ENCODE assay signal across 8 mouse cellular contexts in genomic region chr15:27785280-27786001, GRCm38 (mm10).
DNase-seq lines count a peak whose midpoint lies in the region; ATAC-seq and TF ChIP-seq lines count a peak whose summit lies in the region.

No protein-coding gene starts in this region.

- no peak overlapping the region for H3K4me3 ChIP-seq in testis, adult 2 months (ENCODE audit: control insufficient read depth, low read depth, low read length)
- H3K4me3 ChIP-seq in forebrain, embryonic 11.5 days (ENCODE audit: low read depth, low read length), result no peak overlapping the region
- H3K4me3 ChIP-seq in hindbrain, embryonic 16.5 days (ENCODE audit: low read length), result peak overlapping the region; percentile 4
- no peak overlapping the region for H3K4me3 ChIP-seq in liver, adult 2 months (ENCODE audit: insufficient read depth, low read depth, low read length)
- H3K4me3 ChIP-seq in neural tube, embryonic 12.5 days, result no peak overlapping the region

- H3K27me3 ChIP-seq in testis, adult 2 months (ENCODE audit: control insufficient read depth, insufficient read depth, low read length), result no peaks in the 10 kb centered on the region
- H3K27me3 ChIP-seq in forebrain, embryonic 11.5 days (ENCODE audit: control insufficient read depth, insufficient read depth, low read length), result no peaks in the 10 kb centered on the region
- H3K27me3 ChIP-seq in hindbrain, embryonic 16.5 days (replicated peaks; ENCODE audit: control insufficient read depth, insufficient read depth, low read length), result no peaks in the 10 kb centered on the region
- no peaks in the 10 kb centered on the region for H3K27me3 ChIP-seq in liver, adult 2 months (ENCODE audit: control insufficient read depth, insufficient read depth, low read length)
- no peaks in the 10 kb centered on the region for H3K27me3 ChIP-seq in neural tube, embryonic 12.5 days (replicated peaks)

- peak overlapping the region; percentile 33 for H3K27ac ChIP-seq in testis, adult 2 months (ENCODE audit: control insufficient read depth, insufficient read depth, low read depth, low read length)
- peak overlapping the region; percentile 39; the same call in 1 of the 2 replicates for H3K27ac ChIP-seq in forebrain, embryonic 11.5 days (ENCODE audit: low read depth, low read length)
- peak overlapping the region; percentile 74 for H3K27ac ChIP-seq in hindbrain, embryonic 16.5 days (ENCODE audit: low read depth, low read length)
- no peak overlapping the region for H3K27ac ChIP-seq in liver, adult 2 months (replicated peaks; ENCODE audit: insufficient read depth, low read depth, low read length)
- 0 out of 2 replicates have a peak overlapping the region, but pooled peaks have one; percentile 12 for H3K27ac ChIP-seq in neural tube, embryonic 12.5 days

- no peak for TF ChIP-seq CTCF in testis, adult 2 months (IDR thresholded peaks at IDR 0.05; ENCODE audit: control insufficient read depth, insufficient read depth, insufficient replicate concordance, low read depth, low read length)
- TF ChIP-seq CTCF in liver, adult 2 months (IDR thresholded peaks at IDR 0.05; ENCODE audit: low read depth, low read length), result no peak

- no peaks in the 10 kb centered on the region for H3K36me3 ChIP-seq in testis, adult 2 months (ENCODE audit: control insufficient read depth, insufficient read depth, low read length)
- no peaks in the 10 kb centered on the region for H3K36me3 ChIP-seq in forebrain, embryonic 11.5 days (ENCODE audit: control insufficient read depth, insufficient read depth, low read length)
- H3K36me3 ChIP-seq in hindbrain, embryonic 16.5 days (ENCODE audit: control insufficient read depth, insufficient read depth, low read length), result no peaks in the 10 kb centered on the region
- no peaks in the 10 kb centered on the region for H3K36me3 ChIP-seq in liver, adult 2 months (ENCODE audit: control insufficient read depth, insufficient read depth, low read length)
- H3K36me3 ChIP-seq in neural tube, embryonic 12.5 days, result no peaks in the 10 kb centered on the region

- H3K9me3 ChIP-seq in forebrain, embryonic 11.5 days (ENCODE audit: control insufficient read depth, low read length), result no peaks in the 10 kb centered on the region
- H3K9me3 ChIP-seq in hindbrain, embryonic 16.5 days (ENCODE audit: control insufficient read depth, low read length), result no peaks in the 10 kb centered on the region
- no peaks in the 10 kb centered on the region for H3K9me3 ChIP-seq in neural tube, embryonic 12.5 days

- no peak for DNase-seq in testis, postnatal 14 days (ENCODE audit: low spot score)
- DNase-seq in forebrain, embryonic 11.5 days (ENCODE audit: low spot score), result no peak
- DNase-seq in liver, adult 2 months (ENCODE audit: extremely low read depth, low read depth, low spot score), result peak; percentile 16
- DNase-seq in frontal cortex, adult 2 months (ENCODE audit: extremely low spot score in 1 of 2, low spot score in 1 of 2), result no peak
- no peak for DNase-seq in embryo, embryonic 11 days

- WGBS in forebrain, embryonic 11.5 days, result 67% methylated on average over 12 of the region's 12 CpGs
- WGBS in hindbrain, embryonic 16.5 days, result 45% methylated on average over 12 of the region's 12 CpGs
- 33% methylated on average over 12 of the region's 12 CpGs for WGBS in liver, adult 2 months
- 63% methylated on average over 12 of the region's 12 CpGs for WGBS in neural tube, embryonic 12.5 days

- no peaks in the 10 kb centered on the region for H3K79me2 ChIP-seq in liver, adult 2 months (ENCODE audit: control insufficient read depth, insufficient read depth, low read length)

- TF ChIP-seq POLR2A in testis, adult 2 months (IDR thresholded peaks at IDR 0.05; ENCODE audit: control insufficient read depth, low read depth, low read length), result no peak
- no peak for TF ChIP-seq POLR2A in liver, adult 2 months (IDR thresholded peaks at IDR 0.05; ENCODE audit: extremely low read depth, insufficient read depth, low read length)

- no peak for ATAC-seq in forebrain, embryonic 11.5 days (replicated peaks; ENCODE audit: low FRiP score)
- no peak for ATAC-seq in hindbrain, embryonic 16.5 days
- ATAC-seq in neural tube, embryonic 12.5 days (ENCODE audit: low FRiP score, low read depth), result no peak

- H3K9ac ChIP-seq in forebrain, embryonic 11.5 days (ENCODE audit: low read length), result no peak overlapping the region
- H3K9ac ChIP-seq in hindbrain, embryonic 16.5 days (ENCODE audit: low read depth, low read length), result no peak overlapping the region
- H3K9ac ChIP-seq in liver, adult 2 months (ENCODE audit: low read depth, low read length), result no peak overlapping the region
- H3K9ac ChIP-seq in neural tube, embryonic 12.5 days, result no peak overlapping the region

- 0 out of 2 replicates have a peak, but pooled peaks cover 2% of the 10 kb centered on the region for H3K4me1 ChIP-seq in testis, adult 2 months (ENCODE audit: control insufficient read depth, insufficient read depth, low read length)
- H3K4me1 ChIP-seq in forebrain, embryonic 11.5 days (replicated peaks; ENCODE audit: control insufficient read depth, insufficient read depth, low read length), result peaks cover 50% of the 10 kb centered on the region
- H3K4me1 ChIP-seq in hindbrain, embryonic 16.5 days (ENCODE audit: control insufficient read depth, insufficient read depth, low read depth, low read length), result peaks cover 92% of the 10 kb centered on the region
- H3K4me1 ChIP-seq in liver, adult 2 months (ENCODE audit: control insufficient read depth, insufficient read depth, low read length), result peaks cover 4% of the 10 kb centered on the region
- peaks cover 89% of the 10 kb centered on the region for H3K4me1 ChIP-seq in neural tube, embryonic 12.5 days

- no peak overlapping the region for H3K4me2 ChIP-seq in forebrain, embryonic 11.5 days (ENCODE audit: low read depth, low read length, severe bottlenecking)
- H3K4me2 ChIP-seq in hindbrain, embryonic 16.5 days (ENCODE audit: low read length), result peak overlapping the region; percentile 41
- peak overlapping the region; percentile 33 for H3K4me2 ChIP-seq in neural tube, embryonic 12.5 days (replicated peaks)
